Mouse (Mus musculus): Measurements from ENCODE around the gene Klk1b16. TPM values are rescaled to one million over a fixed set of nuclear protein-coding genes. Genes with fewer than 3 reads are reported as not detected.
"Not testable (repeated sequence)": the region's sequence is repeated elsewhere in the genome, so short reads cannot be mapped to it uniquely, and the experiment has no call there.

The Klk1b16 gene
- polyA plus RNA-seq (2014; fragmentation: Nextera tagmentation; extraction: Ambion mirVana), result not detected in 2 replicates

GRCm38 (mm10) chr7:44136467-44136866 lies at the start of gene Klk1b16:
TSS of gene Klk1b16 (plus strand) at chr7:44136767.
- Histone ChIP-seq H3K9me3 (replicated peaks; ENCODE audit: control insufficient read depth, low read length) (no peaks in the 10 kb centered on the region), H3K27ac (replicated peaks; ENCODE audit: low read depth, low read length) (no peak within 1 kb of the TSS), H3K4me1 (ENCODE audit: control insufficient read depth, insufficient read depth, low read length) (no peaks in the 10 kb centered on the region), H3K4me3 (ENCODE audit: low read depth, low read length) (no peak within 1 kb of the TSS), H3K36me3 (replicated peaks; ENCODE audit: control insufficient read depth, insufficient read depth, low read depth, low read length) (no peaks in the 10 kb centered on the region), H3K9ac (replicated peaks; ENCODE audit: low read length) (no peak within 1 kb of the TSS), H3K4me2 (ENCODE audit: low read depth, low read length) (no peak within 1 kb of the TSS), H3K27me3 (ENCODE audit: control insufficient read depth, insufficient read depth, low read length) (no peaks in the 10 kb centered on the region)
- 93% methylated on average over 3 of the region's 3 CpGs for WGBS
- no peak for DNase-seq (ENCODE audit: low spot score)
- no peak for ATAC-seq (replicated peaks; ENCODE audit: insufficient number of reproducible peaks, low FRiP score, low TSS enrichment, low read depth)

- Histone ChIP-seq H3K9ac (replicated peaks; ENCODE audit: low read length) (no peak overlapping the region), H3K4me1 (ENCODE audit: control insufficient read depth, insufficient read depth, low read length) (no peaks in the 10 kb centered on the region), H3K36me3 (replicated peaks; ENCODE audit: control insufficient read depth, insufficient read depth, low read depth, low read length) (no peaks in the 10 kb centered on the region), H3K9me3 (replicated peaks; ENCODE audit: control insufficient read depth, low read length) (no peaks in the 10 kb centered on the region), H3K27ac (replicated peaks; ENCODE audit: low read depth, low read length) (no peak overlapping the region), H3K4me2 (ENCODE audit: low read depth, low read length) (no peak overlapping the region), H3K27me3 (ENCODE audit: control insufficient read depth, insufficient read depth, low read length) (no peaks in the 10 kb centered on the region), H3K4me3 (ENCODE audit: low read depth, low read length) (no peak overlapping the region)
- WGBS, result 84% methylated on average over 1 of the region's 1 CpGs
- ATAC-seq (replicated peaks; ENCODE audit: insufficient number of reproducible peaks, low FRiP score, low TSS enrichment, low read depth) (no peak), DNase-seq (ENCODE audit: low spot score) (no peak)
Observed at GRCm38 (mm10) chr7:44096111-44096510, 40.5 kb upstream of the Klk1b16 start.

- not testable (repeated sequence) for DNase-seq (ENCODE audit: low spot score); H3K4me3 ChIP-seq (ENCODE audit: low read depth, low read length); H3K27ac ChIP-seq (replicated peaks; ENCODE audit: low read depth, low read length); ATAC-seq (replicated peaks; ENCODE audit: insufficient number of reproducible peaks, low FRiP score, low TSS enrichment, low read depth); H3K9ac ChIP-seq (replicated peaks; ENCODE audit: low read length); H3K36me3 ChIP-seq (replicated peaks; ENCODE audit: control insufficient read depth, insufficient read depth, low read depth, low read length); H3K4me2 ChIP-seq (ENCODE audit: low read depth, low read length); H3K4me1 ChIP-seq (ENCODE audit: control insufficient read depth, insufficient read depth, low read length); H3K27me3 ChIP-seq (ENCODE audit: control insufficient read depth, insufficient read depth, low read length); H3K9me3 ChIP-seq (replicated peaks; ENCODE audit: control insufficient read depth, low read length)
- 84% methylated on average over 3 of the region's 3 CpGs for WGBS
Observed at GRCm38 (mm10) chr7:44102028-44102427, 34.5 kb upstream of the Klk1b16 start, which contains the start of gene Klk1b21. TSS of gene Klk1b21 (plus strand) at chr7:44102328.

GRCm38 (mm10) chr7:44112373-44112772 lies 24.2 kb upstream of the Klk1b16 start, which contains the start of gene Klk1b22:
TSS of gene Klk1b22 (plus strand) at chr7:44112673.
- H3K4me2 ChIP-seq (ENCODE audit: low read depth, low read length), result no peak within 1 kb of the TSS
- no peaks in the 10 kb centered on the region for H3K4me1 ChIP-seq (ENCODE audit: control insufficient read depth, insufficient read depth, low read length)

GRCm38 (mm10) chr7:44123445-44123844 lies 13.1 kb upstream of the Klk1b16 start:
- H3K9me3 ChIP-seq (replicated peaks; ENCODE audit: control insufficient read depth, low read length), result no peaks in the 10 kb centered on the region
- WGBS, result 87% methylated on average over 6 of the region's 6 CpGs
- H3K4me3 ChIP-seq (ENCODE audit: low read depth, low read length), result no peak overlapping the region
- no peak overlapping the region for H3K4me2 ChIP-seq (ENCODE audit: low read depth, low read length)
- ATAC-seq (replicated peaks; ENCODE audit: insufficient number of reproducible peaks, low FRiP score, low TSS enrichment, low read depth) (0 out of 2 replicates have a peak, but pooled peaks have one; percentile 56), DNase-seq (ENCODE audit: low spot score) (no peak)
- H3K36me3 ChIP-seq (replicated peaks; ENCODE audit: control insufficient read depth, insufficient read depth, low read depth, low read length), result no peaks in the 10 kb centered on the region
- H3K9ac ChIP-seq (replicated peaks; ENCODE audit: low read length), result no peak overlapping the region
- H3K27me3 ChIP-seq (ENCODE audit: control insufficient read depth, insufficient read depth, low read length), result no peaks in the 10 kb centered on the region
- no peak overlapping the region for H3K27ac ChIP-seq (replicated peaks; ENCODE audit: low read depth, low read length)
- H3K4me1 ChIP-seq (ENCODE audit: control insufficient read depth, insufficient read depth, low read length), result no peaks in the 10 kb centered on the region

More at GRCm38 (mm10) chr7:44112373-44112772, 24.2 kb upstream of the Klk1b16 start, which contains the start of gene Klk1b22:
- H3K9me3 ChIP-seq (replicated peaks; ENCODE audit: control insufficient read depth, low read length), result no peaks in the 10 kb centered on the region
- WGBS, result 72% methylated on average over 4 of the region's 4 CpGs
- no peaks in the 10 kb centered on the region for H3K27me3 ChIP-seq (ENCODE audit: control insufficient read depth, insufficient read depth, low read length)
- H3K27ac ChIP-seq (replicated peaks; ENCODE audit: low read depth, low read length), result no peak within 1 kb of the TSS
- ATAC-seq (replicated peaks; ENCODE audit: insufficient number of reproducible peaks, low FRiP score, low TSS enrichment, low read depth), result no peak
- no peak within 1 kb of the TSS for H3K9ac ChIP-seq (replicated peaks; ENCODE audit: low read length)
- no peak for DNase-seq (ENCODE audit: low spot score)
- H3K4me3 ChIP-seq (ENCODE audit: low read depth, low read length), result no peak within 1 kb of the TSS
- H3K36me3 ChIP-seq (replicated peaks; ENCODE audit: control insufficient read depth, insufficient read depth, low read depth, low read length), result no peaks in the 10 kb centered on the region

- ATAC-seq (replicated peaks; ENCODE audit: insufficient number of reproducible peaks, low FRiP score, low TSS enrichment, low read depth), result no peak
- no peak overlapping the region for H3K27ac ChIP-seq (replicated peaks; ENCODE audit: low read depth, low read length)
- no peaks in the 10 kb centered on the region for H3K27me3 ChIP-seq (ENCODE audit: control insufficient read depth, insufficient read depth, low read length)
- H3K36me3 ChIP-seq (replicated peaks; ENCODE audit: control insufficient read depth, insufficient read depth, low read depth, low read length), result no peaks in the 10 kb centered on the region
- DNase-seq (ENCODE audit: low spot score), result no peak
- H3K9me3 ChIP-seq (replicated peaks; ENCODE audit: control insufficient read depth, low read length), result no peaks in the 10 kb centered on the region
- 69% methylated on average over 9 of the region's 9 CpGs for WGBS
- H3K4me1 ChIP-seq (ENCODE audit: control insufficient read depth, insufficient read depth, low read length), result no peaks in the 10 kb centered on the region
- H3K9ac ChIP-seq (replicated peaks; ENCODE audit: low read length), result no peak overlapping the region
- H3K4me3 ChIP-seq (ENCODE audit: low read depth, low read length), result no peak overlapping the region
- H3K4me2 ChIP-seq (ENCODE audit: low read depth, low read length), result no peak overlapping the region
Observed at GRCm38 (mm10) chr7:44179299-44180045, 42.9 kb downstream of the Klk1b16 start.

- not testable (repeated sequence) for DNase-seq (ENCODE audit: low spot score); H3K9ac ChIP-seq (replicated peaks; ENCODE audit: low read length); H3K27ac ChIP-seq (replicated peaks; ENCODE audit: low read depth, low read length); H3K4me3 ChIP-seq (ENCODE audit: low read depth, low read length); H3K27me3 ChIP-seq (ENCODE audit: control insufficient read depth, insufficient read depth, low read length); H3K4me1 ChIP-seq (ENCODE audit: control insufficient read depth, insufficient read depth, low read length); H3K9me3 ChIP-seq (replicated peaks; ENCODE audit: control insufficient read depth, low read length); H3K4me2 ChIP-seq (ENCODE audit: low read depth, low read length); ATAC-seq (replicated peaks; ENCODE audit: insufficient number of reproducible peaks, low FRiP score, low TSS enrichment, low read depth); H3K36me3 ChIP-seq (replicated peaks; ENCODE audit: control insufficient read depth, insufficient read depth, low read depth, low read length)
- WGBS, result 74% methylated on average over 8 of the region's 8 CpGs
Observed at GRCm38 (mm10) chr7:44186516-44186915, 49.9 kb downstream of the Klk1b16 start.

GRCm38 (mm10) chr7:44187936-44188335 lies 51.4 kb downstream of the Klk1b16 start, which contains the start of gene Klk1b24:
TSS of gene Klk1b24 (plus strand) at chr7:44188236.
- H3K9ac ChIP-seq (replicated peaks; ENCODE audit: low read length); H3K4me1 ChIP-seq (ENCODE audit: control insufficient read depth, insufficient read depth, low read length); H3K36me3 ChIP-seq (replicated peaks; ENCODE audit: control insufficient read depth, insufficient read depth, low read depth, low read length); DNase-seq (ENCODE audit: low spot score); H3K27me3 ChIP-seq (ENCODE audit: control insufficient read depth, insufficient read depth, low read length); H3K9me3 ChIP-seq (replicated peaks; ENCODE audit: control insufficient read depth, low read length); ATAC-seq (replicated peaks; ENCODE audit: insufficient number of reproducible peaks, low FRiP score, low TSS enrichment, low read depth); H3K4me2 ChIP-seq (ENCODE audit: low read depth, low read length); H3K27ac ChIP-seq (replicated peaks; ENCODE audit: low read depth, low read length); H3K4me3 ChIP-seq (ENCODE audit: low read depth, low read length): not testable (repeated sequence)

All from embryonic facial prominence, embryonic 11.5 days (tissue).